Mouse (Mus musculus) hematopoietic stem cell, adult 5-6 weeks (primary cell): ENCODE data around the gene Ube2g2. TPM values are rescaled to one million over a fixed set of nuclear protein-coding genes. Genes with fewer than 3 reads are reported as not detected.

Experiments used
- ATAC-seq, 2 experiments: fragments of 125-278 bp in 1 of 2; replicated peaks in 1 of 2; 2 replicates each; pipeline ENCODE4 v1.8.0; 2016 to 2017; ENCODE audit warnings: inconsistent platforms in 2 of 2, mild to moderate bottlenecking in 2 of 2, moderate number of reproducible peaks in 2 of 2, low read depth in 1 of 2, moderate TSS enrichment in 1 of 2; ENCODE audit not compliant: low FRiP score in 2 of 2, poor library complexity in 2 of 2, severe bottlenecking in 2 of 2, insufficient read depth in 1 of 2, low TSS enrichment in 1 of 2
- total RNA-seq: library from RNA; stranded (forward); fragments of 172-1452, 232-1000 nt; gene quantifications from 2 replicates; pipeline ENCODE4 v1.2.3, GENCODE M21; 2017

Gene Ube2g2
- 25.6 and 27.5 TPM in 2 replicates for total RNA-seq

GRCm38 (mm10) chr10:77622055-77622988 lies at the start of gene Ube2g2:
TSS of gene Ube2g2 (plus strand) at chr10:77622275.
- ATAC-seq, result peak; percentile 82 to 86

- ATAC-seq, result no peak
These were observed 48.9 kb upstream of the Ube2g2 start for GRCm38 (mm10) chr10:77573162-77573561.

- no peak for ATAC-seq
These were observed 41.8 kb upstream of the Ube2g2 start for GRCm38 (mm10) chr10:77580027-77580920.

GRCm38 (mm10) chr10:77581023-77581407 lies 41.1 kb upstream of the Ube2g2 start:
- peak in 1 of 2 experiments; percentile 1; a peak in 1 of 4 replicates for ATAC-seq

GRCm38 (mm10) chr10:77581408-77582284 lies 40.4 kb upstream of the Ube2g2 start, which contains the start of gene Pttg1ip:
TSS of gene Pttg1ip (plus strand) at chr10:77581720.
- peak; percentile 90 to 92 for ATAC-seq

- no peak for ATAC-seq
These were observed 39.8 kb upstream of the Ube2g2 start for GRCm38 (mm10) chr10:77582285-77582618.

- ATAC-seq, result peak; percentile 25 to 44; a peak in 3 of 4 replicates
These were observed 38.2 kb upstream of the Ube2g2 start for GRCm38 (mm10) chr10:77583795-77584422.

- ATAC-seq, result no peak
These were observed 35.4 kb upstream of the Ube2g2 start for GRCm38 (mm10) chr10:77586637-77587036.

- ATAC-seq, result no peak
These were observed 34.8 kb upstream of the Ube2g2 start for GRCm38 (mm10) chr10:77587091-77587775.

- ATAC-seq, result no peak
These were observed 34.0 kb upstream of the Ube2g2 start for GRCm38 (mm10) chr10:77588036-77588435.

- peak; percentile 24 to 29; a peak in 1 of 4 replicates for ATAC-seq
These were observed 33.0 kb upstream of the Ube2g2 start for GRCm38 (mm10) chr10:77589117-77589516.

- no peak for ATAC-seq
These were observed 32.3 kb upstream of the Ube2g2 start for GRCm38 (mm10) chr10:77589749-77590148.

GRCm38 (mm10) chr10:77590812-77591211 lies 31.3 kb upstream of the Ube2g2 start:
- peak; percentile 89 to 97 for ATAC-seq

- ATAC-seq, result no peak
These were observed 30.5 kb upstream of the Ube2g2 start for GRCm38 (mm10) chr10:77591546-77591945.

- ATAC-seq, result no peak
These were observed 26.0 kb upstream of the Ube2g2 start for GRCm38 (mm10) chr10:77596060-77596459.

GRCm38 (mm10) chr10:77603021-77603420 lies 19.1 kb upstream of the Ube2g2 start:
- no peak for ATAC-seq
